Mouse (Mus musculus) kidney, adult 2 months (tissue): Measurements from ENCODE around the gene Tcf7l1. TPM values are rescaled to one million over a fixed set of nuclear protein-coding genes. Genes with fewer than 3 reads are reported as not detected.

Source experiments
- DNase-seq: peaks from one replicate; pipeline ENCODE4 v3.0.0; 2021
- H3K27ac ChIP-seq: fragments of 200-500 bp; 2 replicates; pipeline ENCODE4 v1.5.1; 2012; ENCODE audit warnings: low read depth, low read length, control low read depth, inconsistent platforms; ENCODE audit not compliant: insufficient read depth
- H3K27me3 ChIP-seq: fragments of 200-500 bp; replicated peaks from 2 replicates; pipeline ENCODE4 v1.6.1; 2012; ENCODE audit warnings: mild to moderate bottlenecking, moderate library complexity, low read length, inconsistent platforms; ENCODE audit not compliant: control insufficient read depth, insufficient read depth
- H3K36me3 ChIP-seq: fragments of 200-500 bp; 2 replicates; pipeline ENCODE4 v1.6.1; 2012; ENCODE audit warnings: mild to moderate bottlenecking, moderate library complexity, low read length, inconsistent platforms; ENCODE audit not compliant: control insufficient read depth, insufficient read depth
- H3K4me1 ChIP-seq: fragments of 200-500 bp; 2 replicates; pipeline ENCODE4 v1.6.1; 2011; ENCODE audit warnings: low read length; ENCODE audit not compliant: control insufficient read depth, insufficient read depth
- H3K4me3 ChIP-seq: fragments of 200-500 bp; 2 replicates; pipeline ENCODE4 v1.5.1; 2011; ENCODE audit warnings: mild to moderate bottlenecking, low read depth, low read length, control low read depth; ENCODE audit not compliant: insufficient read depth
- CTCF ChIP-seq: fragments of 200-500 bp; conservative IDR thresholded peaks from 2 replicates; pipeline ENCODE4 v1.5.1; 2011; ENCODE audit warnings: low read depth, mild to moderate bottlenecking, control low read depth, low read length, moderate library complexity, mixed read lengths; ENCODE audit not compliant: insufficient read depth, insufficient read length
- POLR2A ChIP-seq: fragments of 200-500 bp; IDR thresholded peaks from one replicate; pipeline ENCODE4 v1.6.1; 2011; ENCODE audit warnings: low read depth, low read length, control low read depth
- WGBS: fragments of 180-500 bp; shearing (Covaris S2); methylation state at CpG from one replicate; pipeline ENCODE4 v1.1.7; 2018; 5-methylcytosine and 5-hydroxymethylcytosine counted together
- polyA plus RNA-seq: library from polyadenylated mRNA; depleted of rRNA; stranded (reverse); fragments of >200 nt; gene quantifications from 2 replicates; pipeline ENCODE4 v1.2.3, GENCODE M21; 2012

The Tcf7l1 gene
- polyA plus RNA-seq, 1 experiment = 16.3 TPM

DNA sequence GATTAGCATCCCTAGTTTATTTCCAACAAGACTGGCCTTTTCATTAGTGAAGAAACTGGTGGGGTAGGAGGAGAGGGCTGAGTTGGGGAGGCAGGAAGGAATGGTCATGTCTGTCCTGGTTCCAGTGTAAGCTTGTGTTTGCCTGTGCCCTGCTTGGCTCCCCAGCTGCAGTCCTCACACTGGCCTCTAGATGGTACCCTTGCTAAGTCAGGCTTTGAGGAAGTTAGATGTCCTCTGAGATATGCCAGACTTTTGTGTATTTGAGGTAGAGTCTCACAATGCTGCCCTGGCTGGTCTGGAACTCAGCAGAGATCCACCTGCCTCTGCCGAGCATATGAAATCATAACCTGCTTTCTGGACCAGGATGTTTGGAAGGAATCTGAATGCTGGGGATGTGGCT is 187.3 kb downstream of the Tcf7l1 start:
- Histone ChIP-seq H3K4me1 (peaks cover 14% of the 10 kb centered on the region; the same call in 1 of the 2 replicates), H3K4me3 (no peak overlapping the region), H3K27me3 (no peaks in the 10 kb centered on the region), H3K36me3 (peaks cover 2% of the 10 kb centered on the region), H3K27ac (no peak overlapping the region)
- WGBS = 14% methylated on average over 1 of the region's 1 CpGs
- TF ChIP-seq CTCF (peak; percentile 97; the same call in 1 of the 2 replicates), POLR2A (no peak)
- DNase-seq = peak; percentile 92

DNA sequence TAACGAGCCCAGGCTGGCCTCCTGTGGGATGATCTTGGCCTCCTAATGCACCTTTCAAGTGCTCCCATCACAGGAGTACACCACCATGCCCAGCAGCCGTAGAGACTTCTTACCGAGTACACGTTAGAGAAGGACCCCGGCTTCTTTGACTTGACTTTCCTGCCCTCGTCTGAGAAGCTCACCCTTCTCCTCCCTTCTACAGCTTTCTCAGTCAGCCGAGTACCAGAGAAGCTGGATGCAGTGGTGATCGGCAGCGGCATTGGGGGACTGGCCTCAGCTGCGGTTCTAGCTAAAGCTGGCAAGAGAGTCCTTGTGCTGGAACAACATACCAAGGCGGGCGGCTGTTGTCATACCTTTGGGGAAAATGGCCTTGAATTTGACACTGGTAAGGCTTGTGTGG is 188.3 kb downstream of the Tcf7l1 start:
- H3K27me3 ChIP-seq = no peaks in the 10 kb centered on the region
- TF ChIP-seq POLR2A (no peak), CTCF (no peak)
- no peak for DNase-seq
- H3K27ac ChIP-seq = no peak overlapping the region
- H3K36me3 ChIP-seq = peaks cover 2% of the 10 kb centered on the region
- no peak overlapping the region for H3K4me3 ChIP-seq
- peaks cover 21% of the 10 kb centered on the region; the same call in 1 of the 2 replicates for H3K4me1 ChIP-seq
- 89% methylated on average over 12 of the region's 12 CpGs for WGBS

DNA sequence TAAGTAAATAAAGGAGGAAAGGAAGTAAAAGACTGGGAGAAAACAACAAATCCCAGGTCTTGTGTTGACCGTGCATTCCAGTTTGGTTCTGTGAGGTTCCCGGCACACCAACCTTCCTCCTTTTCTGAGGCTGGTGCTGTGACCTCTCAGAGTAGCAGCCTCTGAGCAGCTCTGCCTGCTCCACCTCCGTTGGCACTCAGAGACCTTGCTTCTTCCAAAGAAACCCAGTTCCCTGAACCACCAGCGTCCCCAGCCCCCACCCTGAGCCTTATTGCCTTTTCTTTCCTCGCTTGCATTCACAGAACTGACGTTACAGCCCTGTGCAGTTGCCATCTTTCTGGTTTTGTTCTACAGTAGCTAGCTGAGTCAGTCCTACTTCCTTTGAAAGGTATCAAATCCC is 188.8 kb downstream of the Tcf7l1 start:
- Histone ChIP-seq H3K4me1 (peaks cover 21% of the 10 kb centered on the region; the same call in 1 of the 2 replicates), H3K36me3 (peaks cover 1% of the 10 kb centered on the region), H3K27ac (no peak overlapping the region), H3K27me3 (no peaks in the 10 kb centered on the region), H3K4me3 (no peak overlapping the region)
- WGBS = 70% methylated on average over 6 of the region's 6 CpGs
- DNase-seq = peak; percentile 48
- TF ChIP-seq POLR2A = no peak
- no peak for TF ChIP-seq CTCF

DNA sequence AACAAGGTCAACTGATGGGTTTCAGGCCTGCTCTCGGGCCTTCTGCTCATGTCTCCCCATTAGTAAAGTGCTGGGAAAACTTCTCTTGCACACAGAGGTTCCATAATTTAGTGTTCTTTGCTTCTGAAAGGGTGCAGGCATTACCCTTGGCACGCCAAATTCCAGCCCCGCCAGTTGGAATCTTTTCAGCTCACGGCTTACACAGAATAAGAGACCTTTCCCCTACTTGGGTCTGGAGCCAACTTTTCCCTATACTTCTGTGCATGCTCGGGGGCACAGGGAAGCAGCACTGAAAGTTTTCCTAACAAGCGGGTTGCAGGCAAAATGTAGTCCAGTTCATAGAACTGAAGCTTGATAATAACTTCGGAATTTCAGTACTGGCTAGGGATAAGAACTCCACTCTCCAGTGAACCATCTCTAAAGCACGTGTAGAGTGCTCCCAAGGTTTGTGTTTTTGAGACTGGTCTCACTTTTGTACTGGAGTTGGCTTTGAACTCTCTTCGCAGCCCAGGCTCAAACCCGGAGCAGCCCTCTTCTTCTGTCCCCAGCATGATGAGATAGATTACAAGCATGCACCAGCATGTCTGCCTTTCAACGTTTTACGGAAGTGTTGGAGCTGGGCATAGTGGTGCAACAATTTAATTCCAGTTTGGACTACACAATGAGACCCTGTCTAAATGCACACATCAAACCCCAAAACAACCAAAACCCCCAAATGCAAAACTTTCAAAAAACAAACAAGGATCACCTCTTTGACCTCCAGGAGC is 190.1 kb downstream of the Tcf7l1 start:
- H3K36me3 ChIP-seq = no peaks in the 10 kb centered on the region
- WGBS = 27% methylated on average over 12 of the region's 12 CpGs
- peak overlapping the region; percentile 70 for H3K4me3 ChIP-seq
- H3K4me1 ChIP-seq = peaks cover 21% of the 10 kb centered on the region; the same call in 1 of the 2 replicates
- peak; percentile 76 for DNase-seq
- no peak for TF ChIP-seq CTCF
- TF ChIP-seq POLR2A = no peak
- H3K27ac ChIP-seq = peak overlapping the region; percentile 96
- no peaks in the 10 kb centered on the region for H3K27me3 ChIP-seq

DNA sequence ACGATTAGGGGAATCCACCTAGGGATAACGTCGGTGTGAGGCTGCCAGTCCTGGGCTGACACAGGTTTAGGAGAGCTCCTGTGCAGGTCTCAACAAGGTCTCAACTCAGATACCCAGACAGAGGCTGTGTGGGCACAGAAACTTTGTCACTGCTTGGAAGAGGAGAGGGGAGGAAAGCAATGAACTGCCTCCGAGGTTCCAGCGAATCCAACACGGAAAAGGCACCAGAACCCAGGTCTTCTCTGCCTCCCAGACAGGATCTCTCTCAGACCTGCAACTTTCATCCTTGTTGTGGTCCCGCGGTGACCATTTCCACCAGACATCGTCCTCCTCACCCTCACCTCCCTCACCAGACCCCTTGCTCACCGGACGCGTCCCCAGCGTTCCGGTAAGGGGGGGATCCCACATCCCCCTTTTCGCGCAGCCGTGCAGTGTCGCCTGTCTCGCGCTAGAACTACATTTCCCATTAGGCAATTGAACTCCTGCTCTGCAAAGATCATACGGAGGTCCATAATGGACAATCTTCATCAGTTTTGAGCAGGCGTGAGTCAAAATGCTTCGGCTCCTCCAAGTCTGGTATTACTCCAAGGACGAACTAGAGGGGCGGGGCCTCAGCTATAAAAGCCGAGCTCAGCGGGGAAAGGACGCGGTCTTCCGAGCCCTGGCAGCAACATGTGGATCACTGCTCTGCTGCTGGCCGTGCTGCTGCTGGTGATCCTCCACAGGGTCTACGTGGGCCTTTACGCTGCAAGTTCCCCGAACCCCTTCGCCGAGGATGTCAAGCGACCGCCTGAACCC is 190.9 kb downstream of the Tcf7l1 start, which contains the start of the genes Elmod3 and Retsat:
TSS of gene Elmod3 (minus strand) at position 458 of the 798 bp plus-strand sequence.
TSS of gene Retsat (plus strand) at position 520 of the 798 bp plus-strand sequence.
- H3K27ac ChIP-seq = peak within 1 kb of the TSS; percentile 96
- peaks cover 21% of the 10 kb centered on the region; the same call in 1 of the 2 replicates for H3K4me1 ChIP-seq
- peak; percentile 99 for DNase-seq
- peak within 1 kb of the TSS; percentile 96 for H3K4me3 ChIP-seq
- TF ChIP-seq POLR2A = peak; percentile 99
- TF ChIP-seq CTCF = no peak
- WGBS = under 1% methylated on average over 38 of the region's 38 CpGs
- no peaks in the 10 kb centered on the region for H3K27me3 ChIP-seq
- H3K36me3 ChIP-seq = no peaks in the 10 kb centered on the region

DNA sequence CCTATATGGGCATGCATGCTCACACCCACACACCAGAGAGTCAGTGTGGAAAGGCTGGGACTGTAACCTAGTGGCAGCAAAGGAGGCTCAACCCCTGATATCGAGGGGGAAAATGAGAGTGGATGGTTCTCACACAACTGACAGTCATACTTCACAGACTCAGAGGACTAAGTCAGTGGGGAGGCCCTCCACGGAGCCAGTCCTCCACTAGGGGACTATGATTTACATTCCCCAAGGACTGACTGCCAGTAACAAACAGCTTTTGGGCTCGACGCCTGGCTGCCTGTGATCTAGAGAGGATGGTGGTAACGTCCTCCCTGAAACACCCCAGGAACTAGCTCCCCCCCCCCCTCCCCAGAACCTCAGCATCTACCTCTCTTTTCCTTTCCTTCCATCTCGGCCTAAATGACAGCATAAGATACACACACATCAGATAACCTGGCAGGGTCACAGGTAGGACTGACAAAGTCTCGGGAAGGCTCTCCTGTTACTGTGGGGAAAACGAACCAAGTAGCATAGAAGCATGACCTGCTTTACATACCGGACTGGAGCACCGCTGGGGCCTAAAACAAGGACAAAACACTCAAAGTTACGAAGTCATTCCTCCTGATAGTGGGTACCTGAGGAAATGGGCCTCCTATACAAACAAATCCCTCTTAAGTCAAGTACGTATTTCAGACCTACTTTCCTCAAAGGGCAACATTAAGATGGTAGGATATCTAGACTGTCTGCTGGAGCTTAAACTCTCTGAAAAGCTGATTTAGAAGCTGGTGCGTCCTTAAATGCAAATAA is 191.8 kb downstream of the Tcf7l1 start:
- WGBS = 15% methylated on average over 13 of the region's 13 CpGs
- H3K4me1 ChIP-seq = peaks cover 21% of the 10 kb centered on the region; the same call in 1 of the 2 replicates
- DNase-seq = no peak
- H3K27ac ChIP-seq = peak overlapping the region; percentile 83
- TF ChIP-seq CTCF (no peak), POLR2A (no peak)
- H3K27me3 ChIP-seq = no peaks in the 10 kb centered on the region
- no peaks in the 10 kb centered on the region for H3K36me3 ChIP-seq
- H3K4me3 ChIP-seq = peak overlapping the region; percentile 96
